Mouse (Mus musculus): Measurements from ENCODE around the gene Paqr5. TPM values are rescaled to one million over a fixed set of nuclear protein-coding genes. Genes with fewer than 3 reads are reported as not detected.

The Paqr5 gene
- total RNA-seq, 1 experiment from 2014 or later, result 12.0 TPM

- DNase-seq, result no peak
Measured at GRCm38 (mm10) chr9:61909633-61910032, 117.0 kb downstream of the Paqr5 start.

- DNase-seq, result no peak
Measured at GRCm38 (mm10) chr9:61908832-61909407, 117.7 kb downstream of the Paqr5 start.

- no peak for DNase-seq
Measured at GRCm38 (mm10) chr9:61908341-61908740, 118.3 kb downstream of the Paqr5 start.

- DNase-seq, result no peak
Measured at GRCm38 (mm10) chr9:61907621-61908295, 118.9 kb downstream of the Paqr5 start.

GRCm38 (mm10) chr9:61906912-61907311 lies 119.7 kb downstream of the Paqr5 start:
- DNase-seq, result peak; percentile 45

GRCm38 (mm10) chr9:61905576-61905975 lies 121.1 kb downstream of the Paqr5 start:
- DNase-seq, result no peak

- no peak for DNase-seq
Measured at GRCm38 (mm10) chr9:61904201-61904600, 122.5 kb downstream of the Paqr5 start.

Other genes starting within 250 kb of the Paqr5 start
- gene Rplp1, start 112.3 kb downstream of the Paqr5 start, total RNA-seq (2021), result 1,828 and 1,881 TPM in 2 replicates
- 12.0 and 13.8 TPM in 2 replicates for gene Kif23, start 80.1 kb downstream of the Paqr5 start, total RNA-seq (2021)
- 39.3 and 44.8 TPM in 2 replicates for gene Glce, start 95.8 kb upstream of the Paqr5 start, total RNA-seq (2021)